Mouse (Mus musculus) G1E-ER4 (cell line): Measurements from ENCODE around the gene Ssna1. TPM values are rescaled to one million over a fixed set of nuclear protein-coding genes. Genes with fewer than 3 reads are reported as not detected.
A peak's percentile ranks its signal among the peaks of the same experiment; 100 is the strongest.

Experiments used
- GATA1 ChIP-seq: IDR thresholded peaks from one replicate; pipeline ENCODE4 v1.8.0; 2012; ENCODE audit warnings: low read length, inconsistent platforms
- polyA plus RNA-seq: library from polyadenylated mRNA; stranded (reverse); fragments of >175 nt; gene quantifications from 2 replicates; pipeline ENCODE4 v1.2.3, GENCODE M21; 2012

Ssna1 gene
- polyA plus RNA-seq, 1 experiment = 198 TPM

DNA sequence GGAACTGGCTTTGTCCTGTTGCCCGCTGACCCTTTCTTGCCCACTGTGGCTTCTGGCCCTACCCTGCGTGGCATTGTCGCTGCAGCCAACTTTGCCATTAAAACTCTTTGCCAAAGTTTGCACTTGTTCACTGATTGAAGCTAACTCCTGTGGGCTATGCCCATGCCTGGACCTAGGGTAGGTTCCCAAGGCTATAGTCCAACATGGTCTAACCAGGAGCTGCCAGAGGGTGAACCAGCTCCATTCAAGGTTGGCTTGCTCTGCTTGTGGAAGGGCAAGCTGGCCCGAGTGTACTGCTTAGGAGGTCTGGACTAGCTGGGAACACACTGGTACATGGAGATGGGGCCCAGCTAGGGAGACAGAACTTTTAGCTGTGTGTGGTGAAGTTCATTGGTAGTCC, 28.1 kb downstream of the Ssna1 start:
- no peak for TF ChIP-seq GATA1

DNA sequence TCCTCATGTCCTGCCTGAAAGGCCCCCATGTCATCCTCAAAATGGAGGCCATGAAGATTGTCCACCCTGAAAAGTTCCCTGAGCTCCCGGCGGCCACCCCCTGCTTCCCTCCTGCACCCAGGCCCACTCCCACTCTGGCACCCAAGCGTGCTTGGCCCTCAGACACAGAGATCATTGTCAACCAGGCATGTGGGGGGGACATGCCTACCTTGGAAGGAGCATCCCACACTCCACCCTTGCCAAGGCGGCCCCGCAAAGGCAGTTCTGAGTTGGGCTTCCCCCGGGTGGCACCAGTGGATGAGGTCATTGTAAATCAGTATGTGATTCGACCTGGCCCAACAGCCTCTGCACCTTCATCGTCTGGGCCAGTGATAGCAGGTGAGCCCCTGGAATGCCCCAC, 28.9 kb downstream of the Ssna1 start:
- no peak for TF ChIP-seq GATA1

DNA sequence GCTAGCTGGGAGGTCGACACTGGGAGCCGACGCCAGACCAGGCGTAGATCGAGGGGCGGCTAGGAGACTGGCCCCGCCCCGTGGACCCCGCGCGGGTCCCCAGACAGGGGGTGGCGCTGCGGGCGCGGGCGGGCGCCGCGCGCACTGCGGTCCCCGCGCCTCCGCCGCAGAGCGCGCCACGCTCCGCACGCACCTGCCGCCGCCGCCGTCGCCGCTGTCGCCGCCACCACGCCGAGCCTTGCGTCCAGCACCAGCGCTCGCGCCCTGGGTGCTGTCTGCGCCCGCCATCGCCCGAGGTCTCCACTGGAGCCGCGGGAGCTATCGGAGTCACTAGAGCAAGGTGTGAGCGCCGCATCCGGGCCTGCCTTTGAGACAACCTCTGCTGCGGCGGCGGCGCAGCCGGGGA, 30.1 kb downstream of the Ssna1 start, which contains the start of the genes Rnf208 and Cysrt1:
Gene Rnf208 (plus strand): TSS at position 155 of the 406 bp plus-strand sequence.
Gene Cysrt1 (minus strand): TSS at position 352 of the 406 bp plus-strand sequence.
- no peak for TF ChIP-seq GATA1

DNA sequence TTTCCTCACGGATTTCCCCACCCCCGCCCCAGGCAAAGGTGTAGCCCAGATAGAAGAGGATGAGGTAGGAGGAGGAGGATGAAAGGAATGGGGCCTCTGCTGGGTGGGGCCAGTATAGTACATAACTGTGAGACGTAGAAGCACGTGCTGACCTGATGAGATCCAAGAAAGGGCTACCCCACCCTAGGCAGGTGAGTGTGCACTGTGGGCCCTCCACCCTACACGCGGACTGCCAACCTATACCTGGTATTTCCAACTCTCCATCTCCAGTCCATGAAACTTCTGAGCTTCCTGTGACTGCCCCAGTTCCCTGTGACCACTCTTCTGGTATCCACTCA, 30.8 kb downstream of the Ssna1 start:
- no peak for TF ChIP-seq GATA1

DNA sequence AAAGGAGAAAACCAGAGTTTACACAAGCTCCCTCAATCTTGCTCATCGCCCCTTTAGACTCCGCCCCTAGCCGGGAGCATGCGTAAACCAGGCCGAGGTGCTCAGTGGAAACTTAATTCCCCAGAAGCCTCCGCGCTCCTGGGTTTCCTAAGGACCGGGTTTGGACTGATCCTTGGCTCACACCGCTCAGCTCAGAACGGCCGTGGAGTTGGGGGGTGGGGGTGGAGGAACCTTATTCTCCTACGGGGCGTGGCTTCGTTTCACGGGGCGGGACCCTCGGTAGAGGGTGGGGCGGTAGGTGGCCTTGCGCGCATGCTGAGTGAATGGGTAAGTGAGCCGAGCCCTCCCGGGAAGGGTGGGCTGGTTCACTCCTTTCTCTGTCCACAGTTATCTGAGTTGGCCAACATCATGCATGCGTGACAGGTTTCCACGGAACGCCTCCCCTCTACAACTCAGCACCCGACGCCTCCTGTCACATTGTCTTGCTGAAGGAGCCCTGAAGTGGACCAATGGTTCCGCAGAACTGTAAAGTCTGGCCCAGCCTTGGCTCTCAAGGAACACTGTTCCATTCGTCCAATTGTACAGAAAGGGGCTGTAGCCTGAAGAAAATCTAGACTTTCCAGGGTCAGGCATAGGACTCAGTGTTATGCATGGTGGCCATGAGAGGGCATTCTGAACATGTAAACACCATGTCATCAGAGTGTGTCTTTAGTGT, 31.4 kb downstream of the Ssna1 start:
- no peak for TF ChIP-seq GATA1

DNA sequence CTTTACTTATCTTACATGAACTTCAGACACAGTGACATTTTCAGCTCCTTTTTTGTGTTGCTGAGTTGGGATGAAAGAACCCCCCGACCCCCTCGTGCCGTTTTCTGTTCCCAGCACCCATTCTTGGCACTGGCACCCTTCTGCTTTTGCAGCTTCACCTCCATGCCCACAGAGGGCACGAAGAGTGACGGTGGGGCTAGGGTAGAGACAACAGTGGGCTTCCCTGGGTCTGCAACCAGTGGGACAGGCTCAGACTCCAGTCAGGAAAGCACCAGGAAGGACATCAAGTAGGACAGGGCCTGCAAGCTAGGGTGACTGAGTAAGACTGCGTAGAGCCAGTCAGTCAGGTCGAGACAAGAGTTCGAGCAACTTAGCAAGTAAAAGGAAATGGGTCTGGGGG, 31.9 kb downstream of the Ssna1 start:
- TF ChIP-seq GATA1 = no peak

DNA sequence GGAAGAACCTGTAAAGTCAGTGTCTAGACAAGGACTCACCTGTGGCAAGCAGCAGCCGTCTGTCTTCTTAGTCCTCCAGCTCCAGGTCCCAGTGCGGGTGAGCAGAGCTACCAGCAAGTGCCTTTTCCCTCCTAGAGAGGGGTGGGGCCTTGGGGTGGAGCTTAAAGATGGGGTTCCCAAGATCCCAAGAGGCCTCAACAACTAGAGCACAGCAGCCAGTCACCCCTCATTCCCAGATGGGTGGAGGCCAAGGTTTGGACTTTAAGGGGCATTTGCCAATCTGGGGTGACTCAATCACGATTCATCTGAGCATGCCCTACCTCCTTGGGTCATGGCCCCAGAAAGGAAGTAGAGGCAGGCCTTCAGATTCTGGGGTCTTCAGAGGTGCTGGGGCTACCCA, 32.5 kb downstream of the Ssna1 start:
- TF ChIP-seq GATA1 = no peak

DNA sequence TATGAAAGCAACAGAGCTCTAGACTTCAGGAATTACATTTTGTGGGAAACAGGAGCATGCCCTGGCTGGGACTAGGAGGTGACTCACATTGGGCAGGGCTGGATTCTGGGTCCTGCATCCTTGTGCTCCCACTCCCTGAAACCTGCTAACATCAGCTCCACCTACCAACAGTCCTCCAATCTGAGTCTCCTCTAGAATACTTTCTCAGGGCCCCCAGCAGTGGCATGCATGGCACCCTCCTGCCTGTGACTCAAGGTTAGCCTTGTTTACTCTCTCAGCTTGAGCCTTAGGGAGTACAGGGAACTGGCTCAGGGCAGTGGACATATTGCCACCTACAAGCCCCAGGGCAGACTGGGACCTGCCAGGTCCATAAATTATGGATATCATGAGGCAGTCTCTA, 34.1 kb downstream of the Ssna1 start:
- TF ChIP-seq GATA1 = no peak

DNA sequence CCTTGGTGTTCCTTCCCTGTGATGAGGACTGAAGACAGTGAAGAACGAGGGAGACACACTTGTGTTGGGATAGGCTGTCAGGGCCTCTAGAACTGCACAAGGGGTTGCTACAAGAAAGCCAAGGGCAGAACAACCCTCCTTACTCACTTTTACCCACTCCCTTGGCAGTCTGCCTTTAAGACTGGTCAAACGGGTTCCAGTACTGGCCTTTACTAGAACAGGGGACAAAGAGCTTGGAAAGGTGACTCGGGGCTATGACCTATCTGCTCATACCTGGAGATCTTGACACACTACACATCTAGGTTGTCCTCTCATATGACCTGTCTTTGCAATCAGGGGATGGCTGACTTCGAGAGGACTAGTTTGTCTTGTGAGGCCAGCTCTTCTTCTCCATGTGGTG, 34.7 kb downstream of the Ssna1 start:
- no peak for TF ChIP-seq GATA1

DNA sequence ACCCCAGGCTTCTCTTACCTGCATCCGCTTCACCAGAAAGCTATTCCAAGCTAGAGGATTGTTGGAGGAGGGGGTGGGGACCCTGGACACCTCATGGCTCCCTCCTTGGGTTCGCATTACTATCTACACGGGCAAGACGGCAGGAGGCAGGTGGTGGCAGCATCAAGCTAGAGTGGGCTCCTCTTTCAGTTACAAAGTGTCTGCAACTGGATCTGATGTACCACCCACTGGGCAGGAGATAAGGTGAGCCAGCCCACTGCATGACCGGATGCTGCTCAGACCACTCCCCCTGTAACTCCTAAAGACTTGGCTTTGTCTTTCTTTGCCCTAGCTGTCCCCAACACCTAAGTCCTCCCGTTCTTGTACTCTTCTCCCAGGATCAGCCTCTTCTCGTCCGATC, 35.6 kb downstream of the Ssna1 start, which contains the start of gene Rnf224:
Gene Rnf224 (minus strand): TSS at position 174 of the 400 bp plus-strand sequence.
- TF ChIP-seq GATA1 = no peak

DNA sequence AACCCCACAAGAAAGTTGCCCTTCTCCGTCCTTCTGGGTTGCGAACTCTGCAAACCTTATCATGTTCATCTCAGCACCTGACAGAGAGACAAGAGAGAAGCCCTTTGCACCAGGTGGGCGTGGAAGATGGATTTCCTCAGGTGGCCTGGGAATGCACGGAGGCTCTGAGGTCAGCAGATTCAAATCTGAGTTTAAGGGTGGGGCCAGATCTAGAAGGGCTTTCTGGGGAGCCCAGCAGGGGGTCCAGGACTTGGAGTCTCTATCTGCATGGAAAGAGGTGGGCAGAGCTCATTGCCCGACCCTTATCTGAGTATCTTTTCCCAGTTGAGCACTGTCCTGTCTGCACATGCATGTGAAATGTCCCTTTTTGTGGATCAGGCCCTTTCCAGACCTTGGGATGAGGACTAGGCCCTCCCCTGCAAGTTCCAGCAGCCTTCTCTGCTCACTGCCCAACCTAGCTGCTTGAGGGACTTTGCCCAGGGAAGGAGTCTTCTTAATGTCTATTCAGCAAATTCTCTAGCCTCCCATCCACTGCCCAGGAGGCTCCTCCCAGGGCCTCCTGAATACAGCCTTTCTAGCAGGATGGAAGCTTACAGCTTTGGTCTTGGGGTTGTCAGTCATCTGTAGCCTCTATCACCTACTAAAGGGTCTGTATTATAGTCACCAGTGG, 37.6 kb downstream of the Ssna1 start:
- no peak for TF ChIP-seq GATA1

DNA sequence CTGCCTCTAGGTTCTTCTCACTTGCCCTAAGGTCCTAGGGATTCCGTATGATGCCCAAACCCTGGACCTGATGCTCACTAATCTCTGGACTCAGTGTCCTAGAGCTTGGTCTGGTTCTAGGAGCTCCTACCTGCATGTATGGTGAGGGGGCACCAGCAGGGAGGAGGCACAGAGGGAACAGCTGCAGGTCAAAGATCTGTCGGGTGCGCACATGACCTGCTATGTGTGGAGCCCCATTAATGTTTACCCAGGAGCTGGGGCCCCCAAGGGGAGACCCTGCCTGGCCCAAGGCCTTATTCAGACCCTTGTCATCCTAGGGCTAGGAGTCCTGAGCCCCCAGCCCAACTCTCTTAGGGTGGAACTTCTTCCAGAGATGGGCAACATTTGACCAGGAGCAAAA, 38.2 kb downstream of the Ssna1 start, which contains the start of gene Slc34a3:
Gene Slc34a3 (minus strand): TSS at position 315 of the 400 bp plus-strand sequence.
- no peak for TF ChIP-seq GATA1

DNA sequence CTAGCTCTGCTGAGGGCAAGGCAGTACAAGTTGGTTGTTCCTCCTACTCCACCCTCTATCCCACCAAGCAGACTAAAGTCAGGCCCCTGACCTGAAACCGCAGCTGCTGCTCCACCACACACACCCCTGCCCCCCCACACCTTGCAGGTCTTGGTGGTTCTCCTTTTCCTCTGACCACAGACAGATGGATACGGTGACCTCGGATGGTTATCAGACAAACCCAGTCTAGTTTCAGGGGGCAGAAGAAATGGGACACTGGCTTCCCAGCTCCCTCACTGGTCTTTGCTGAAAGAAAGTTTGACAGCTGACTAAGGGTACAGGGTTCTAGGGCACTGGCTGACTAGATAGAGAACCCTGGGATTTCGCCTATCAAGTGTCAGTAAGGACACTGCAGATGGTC, 38.8 kb downstream of the Ssna1 start:
- peak; percentile 66 for TF ChIP-seq GATA1

DNA sequence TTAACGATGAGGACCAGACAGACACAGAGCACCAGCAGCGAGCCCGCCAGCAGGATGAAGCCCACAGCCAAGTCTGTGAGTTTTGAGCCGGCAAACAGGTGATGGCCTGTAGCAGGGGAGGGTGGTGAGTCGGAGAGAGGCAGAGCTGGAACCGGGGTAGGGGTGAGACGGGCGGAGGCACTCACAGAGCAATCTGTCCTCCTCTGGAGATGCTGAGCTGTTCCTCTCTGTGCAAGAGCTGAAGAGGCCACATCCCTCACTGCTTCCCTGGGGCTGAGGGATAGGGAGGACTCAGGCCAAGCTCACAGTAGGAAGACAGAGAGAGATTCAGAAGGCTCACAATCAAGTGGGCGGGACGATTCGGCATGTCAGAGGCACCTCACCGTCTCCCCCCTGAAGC, 41.2 kb downstream of the Ssna1 start:
- TF ChIP-seq GATA1 = no peak

DNA sequence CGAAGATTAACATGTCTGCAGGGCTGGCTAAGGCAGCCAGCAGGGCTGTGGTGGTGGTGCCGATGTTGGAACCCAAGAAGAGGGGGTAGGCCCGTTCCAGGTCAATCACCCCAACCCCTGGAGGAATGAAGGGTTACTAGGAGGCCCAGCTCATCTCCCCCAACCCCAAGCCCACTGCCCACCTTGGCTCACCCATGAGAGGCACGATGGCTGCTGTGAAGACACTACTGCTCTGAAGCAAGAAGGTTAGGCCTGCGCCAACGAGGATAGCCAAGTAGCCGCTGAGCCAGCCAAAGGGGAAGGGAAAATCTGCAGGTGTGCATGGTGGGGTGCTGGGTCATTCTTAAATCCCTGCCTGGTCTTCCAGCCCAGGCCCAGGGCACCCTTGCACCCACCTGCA, 41.7 kb downstream of the Ssna1 start:
- TF ChIP-seq GATA1 = no peak

DNA sequence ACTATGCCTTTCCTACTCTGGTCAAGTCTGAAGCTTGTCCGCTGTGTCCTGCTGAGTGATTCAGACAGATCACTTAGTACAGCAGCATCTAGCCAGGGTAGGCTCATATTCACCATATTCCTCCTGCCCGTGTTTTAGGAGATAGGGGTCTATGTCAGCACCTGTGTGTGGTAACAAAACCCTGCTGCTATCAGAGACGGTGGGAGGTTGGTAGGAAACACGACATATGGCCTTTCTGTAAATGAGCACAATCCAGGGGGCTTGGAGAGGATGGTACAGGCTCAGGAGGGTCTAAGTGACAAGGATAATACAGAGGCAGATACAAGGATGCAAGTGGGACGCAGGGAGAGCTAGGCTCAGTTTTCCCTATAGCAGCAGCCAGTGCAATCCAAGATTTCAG, 42.7 kb downstream of the Ssna1 start:
- TF ChIP-seq GATA1 = no peak

DNA sequence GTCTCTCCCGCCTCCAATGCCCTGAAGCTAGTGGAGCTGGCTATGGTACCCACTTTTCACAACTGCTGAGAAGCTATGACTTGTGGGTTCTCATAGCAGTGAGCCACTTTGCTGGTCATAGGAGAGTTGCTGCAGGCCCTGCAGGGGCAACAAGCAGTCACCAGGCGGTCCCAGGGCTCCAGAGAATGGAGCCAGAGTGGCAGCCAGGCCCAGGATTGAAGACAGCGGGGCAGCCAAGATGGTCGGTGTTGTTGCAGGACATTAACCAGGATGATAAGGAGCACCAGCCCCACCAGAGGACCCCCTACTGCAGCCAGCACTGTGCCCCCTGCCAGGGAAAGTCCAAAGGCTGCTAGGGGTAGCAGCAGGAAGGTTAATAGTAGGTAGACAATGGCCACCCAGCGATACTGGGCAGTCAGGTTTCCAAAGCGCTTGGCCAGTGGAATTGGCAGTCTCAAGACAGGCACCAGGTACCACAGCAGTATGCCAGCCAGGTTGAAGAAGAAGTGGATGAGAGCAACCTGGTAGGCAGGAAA, 43.2 kb downstream of the Ssna1 start:
- no peak for TF ChIP-seq GATA1

DNA sequence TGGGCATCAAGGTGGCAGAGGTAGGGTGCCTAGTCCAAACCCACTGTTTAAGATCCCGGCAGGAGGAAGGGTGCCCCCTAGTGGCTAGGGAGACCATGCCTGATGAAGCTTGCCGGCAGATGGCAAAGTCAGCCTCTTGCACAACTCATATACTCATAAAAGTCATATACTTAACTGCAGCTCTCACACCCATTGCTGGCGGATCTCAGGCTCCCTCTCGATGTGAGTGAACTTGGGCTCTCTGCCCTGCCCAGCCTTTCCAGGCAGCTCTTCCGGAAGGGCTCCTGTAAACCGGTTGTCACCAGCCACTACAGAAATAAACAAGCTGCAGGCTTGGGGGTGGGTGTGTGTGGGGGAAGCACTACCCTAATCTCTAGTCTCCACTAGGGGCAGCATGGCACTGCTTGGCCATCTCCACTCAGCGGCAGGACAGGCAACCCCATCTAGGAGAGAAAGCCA, 43.8 kb downstream of the Ssna1 start:
- no peak for TF ChIP-seq GATA1
